Mouse (Mus musculus) hindbrain, embryonic 14.5 days (tissue): Measurements from ENCODE around the gene Taf1a. TPM values are rescaled to one million over a fixed set of nuclear protein-coding genes. Genes with fewer than 3 reads are reported as not detected.
"Not testable (repeated sequence)": the region's sequence is repeated elsewhere in the genome, so short reads cannot be mapped to it uniquely, and the experiment has no call there.

ENCODE experiments used
- ATAC-seq: fragments of 200-750 bp; cut with Nextera tagmentation; 2 replicates; pipeline ENCODE4 v1.8.0; 2017; ENCODE audit warnings: moderate number of reproducible peaks, mild to moderate bottlenecking, moderate TSS enrichment, moderate library complexity; ENCODE audit not compliant: low FRiP score
- DNase-seq: peaks from one replicate; pipeline ENCODE4 v3.0.0-alpha.2; 2015; ENCODE audit warnings: low spot score
- H3K27ac ChIP-seq: fragments of 300-500 bp; sonication (generic); 2 replicates; pipeline ENCODE4 v1.5.1; 2014; ENCODE audit warnings: mild to moderate bottlenecking, moderate library complexity
- H3K27me3 ChIP-seq: fragments of 300-500 bp; sonication (generic); 2 replicates; pipeline ENCODE4 v1.6.1; 2014; ENCODE audit warnings: mild to moderate bottlenecking, low read length, mixed read lengths; ENCODE audit not compliant: control insufficient read depth, insufficient read depth
- H3K36me3 ChIP-seq: fragments of 300-500 bp; sonication (generic); replicated peaks from 2 replicates; pipeline ENCODE4 v1.6.1; 2014; ENCODE audit not compliant: control insufficient read depth, insufficient read depth
- H3K4me1 ChIP-seq: fragments of 300-500 bp; sonication (generic); replicated peaks from 2 replicates; pipeline ENCODE4 v1.6.1; 2014; ENCODE audit warnings: antibody characterized with exemption, low read length, mixed read lengths; ENCODE audit not compliant: control insufficient read depth, insufficient read depth
- H3K4me2 ChIP-seq: fragments of 300-500 bp; sonication (generic); replicated peaks from 2 replicates; pipeline ENCODE4 v1.6.1; 2014; ENCODE audit warnings: mild to moderate bottlenecking, moderate library complexity
- H3K4me3 ChIP-seq: fragments of 300-500 bp; sonication (generic); replicated peaks from 2 replicates; pipeline ENCODE4 v1.5.1; 2014; ENCODE audit warnings: mild to moderate bottlenecking, low read length
- H3K9ac ChIP-seq: fragments of 300-500 bp; sonication (generic); 2 replicates; pipeline ENCODE4 v1.6.1; 2014
- H3K9me3 ChIP-seq: fragments of 300-500 bp; sonication (generic); 2 replicates; pipeline ENCODE4 v1.6.1; 2016; ENCODE audit warnings: low read length; ENCODE audit not compliant: control insufficient read depth
- WGBS: fragments of 180-500 bp; shearing (Covaris S2); extraction: QIAGEN DNeasy Blood & Tissue Kit; methylation state at CpG from one replicate; pipeline ENCODE4 v1.1.7; 2014; 5-methylcytosine and 5-hydroxymethylcytosine counted together
- polyA plus RNA-seq: library from polyadenylated mRNA; unstranded; fragments of >200 nt; fragmentation: Nextera tagmentation; extraction: Ambion mirVana; gene quantifications from 2 replicates; pipeline ENCODE4 v1.2.1, GENCODE M21; 2014

Gene Taf1a
- polyA plus RNA-seq, 1 experiment from 2014 or later: 13.3 TPM

DNA sequence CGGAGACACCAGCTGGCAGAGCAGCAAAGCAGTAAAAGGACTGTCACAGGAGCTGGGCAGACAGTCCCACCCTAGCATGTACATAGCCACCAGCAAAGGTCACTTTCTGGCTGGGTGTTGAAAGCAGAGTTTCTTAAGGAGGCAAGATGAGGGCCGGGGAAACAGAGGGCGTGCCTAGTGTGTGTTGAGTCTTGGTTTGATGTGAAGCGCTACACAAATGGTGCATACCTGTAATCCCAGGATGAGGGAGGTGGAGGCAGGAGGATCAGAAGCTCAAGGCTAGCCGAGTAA is 25.3 kb upstream of the Taf1a start:
- Histone ChIP-seq H3K36me3 (peaks cover 57% of the 10 kb centered on the region), H3K9ac (no peak overlapping the region), H3K4me1 (peaks cover 11% of the 10 kb centered on the region), H3K27me3 (no peaks in the 10 kb centered on the region), H3K9me3 (no peaks in the 10 kb centered on the region), H3K4me3 (no peak overlapping the region), H3K27ac (no peak overlapping the region), H3K4me2 (no peak overlapping the region)
- WGBS: 92% methylated on average over 5 of the region's 5 CpGs
- ATAC-seq: no peak
- no peak for DNase-seq

DNA sequence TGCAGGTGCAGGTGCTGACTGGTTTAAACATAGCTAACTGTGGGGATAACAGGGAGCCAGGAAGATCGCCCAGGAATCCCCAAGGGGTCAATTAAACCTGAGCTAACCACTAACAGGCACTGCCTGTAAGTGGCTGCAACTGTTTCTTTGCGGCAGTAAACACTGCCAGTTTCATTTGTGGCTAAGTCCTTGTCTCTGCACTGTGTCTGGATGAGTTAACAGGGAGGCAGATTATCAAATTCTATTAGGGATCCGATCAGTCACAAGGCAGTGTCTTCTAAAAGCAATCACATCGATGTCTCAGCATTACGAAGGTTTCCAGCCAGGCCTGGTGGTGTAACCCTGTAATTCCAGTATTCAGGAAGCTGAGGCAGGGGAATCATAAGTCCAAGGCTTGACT is 22.4 kb upstream of the Taf1a start:
- Histone ChIP-seq H3K27me3 (no peaks in the 10 kb centered on the region), H3K4me3 (no peak overlapping the region), H3K36me3 (peaks cover 36% of the 10 kb centered on the region), H3K9ac (no peak overlapping the region), H3K4me1 (peaks cover 13% of the 10 kb centered on the region), H3K27ac (no peak overlapping the region), H3K4me2 (no peak overlapping the region), H3K9me3 (no peaks in the 10 kb centered on the region)
- DNase-seq: no peak
- WGBS: 83% methylated on average over 5 of the region's 5 CpGs
- ATAC-seq: no peak

DNA sequence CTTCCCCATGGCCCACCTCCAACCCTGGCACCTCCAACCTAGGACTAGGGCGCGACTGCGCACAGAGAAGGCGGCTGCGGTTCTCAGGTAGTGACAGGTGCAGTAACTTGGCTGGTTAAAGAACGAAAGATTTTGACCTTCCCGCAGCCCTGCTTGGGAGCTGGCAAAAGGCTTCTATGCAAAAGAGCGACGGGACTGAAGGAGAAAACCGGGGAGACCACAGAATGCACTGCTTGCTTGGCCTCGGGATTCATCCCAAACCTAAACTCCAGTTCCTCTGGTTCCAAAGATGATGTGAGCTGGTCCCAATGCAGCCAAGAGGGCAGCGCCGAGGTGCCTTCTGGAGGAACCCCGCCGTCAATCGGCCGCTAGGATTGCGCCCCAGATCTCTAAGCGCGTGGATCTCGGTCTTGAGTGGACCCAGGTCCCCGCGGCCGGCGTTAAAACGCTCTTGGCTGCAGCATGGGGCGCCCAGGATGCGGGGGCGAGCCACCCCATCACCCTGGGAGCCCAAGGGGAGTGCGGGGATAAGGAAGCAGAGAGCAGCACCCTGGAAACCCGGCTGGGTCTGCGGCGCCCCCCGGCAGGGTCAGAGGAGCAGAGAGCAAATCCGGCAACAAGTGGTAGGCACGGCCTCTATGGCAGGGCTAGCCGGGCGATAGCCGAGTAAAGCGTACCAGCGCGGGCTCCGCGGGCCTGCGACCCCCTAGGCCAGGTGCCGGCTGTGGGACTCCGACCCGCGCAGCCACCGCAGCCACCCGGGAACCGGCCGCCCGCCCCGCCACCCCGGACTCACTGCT is 20.0 kb upstream of the Taf1a start:
- Histone ChIP-seq H3K27me3 (no peaks in the 10 kb centered on the region), H3K4me3 (peak overlapping the region; percentile 70), H3K9me3 (no peaks in the 10 kb centered on the region), H3K9ac (peak overlapping the region; percentile 69), H3K4me1 (peaks cover 13% of the 10 kb centered on the region), H3K4me2 (peak overlapping the region; percentile 76), H3K36me3 (peaks cover 17% of the 10 kb centered on the region), H3K27ac (peak overlapping the region; percentile 73)
- WGBS: 2% methylated on average over 53 of the region's 56 CpGs
- no peak for DNase-seq
- peak; percentile 77 for ATAC-seq

DNA sequence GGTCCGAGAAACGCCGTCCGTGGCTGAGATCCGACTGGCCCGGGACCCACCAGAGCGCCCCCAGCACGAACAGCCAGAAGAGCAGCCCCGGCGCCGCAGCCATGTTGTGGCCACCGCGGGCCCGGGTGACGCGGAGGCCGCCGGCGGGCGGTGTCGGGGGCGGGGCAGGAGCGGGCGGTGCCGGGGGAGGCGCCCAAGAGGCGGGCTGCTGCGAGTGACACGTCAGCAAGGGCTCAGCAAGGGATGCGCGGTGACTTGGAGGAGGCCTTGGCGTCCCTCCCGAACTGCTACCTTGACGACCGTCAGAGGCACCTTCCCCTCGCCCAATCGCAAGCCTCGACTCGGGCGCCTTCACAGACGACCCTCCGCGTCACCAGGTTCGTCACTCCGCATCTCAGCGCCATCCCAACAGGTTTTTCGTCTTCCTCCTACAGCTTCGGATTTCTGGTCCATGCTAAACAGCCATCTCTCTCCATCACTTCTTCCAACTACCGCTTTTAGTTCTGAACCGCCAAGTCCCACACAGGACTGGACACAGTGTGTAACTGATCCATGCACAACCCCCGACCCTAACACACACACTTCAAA is 19.3 kb upstream of the Taf1a start, which contains the start of gene Mia3:
TSS of gene Mia3 (minus strand) at position 127 of the 588 bp plus-strand sequence.
- ATAC-seq: peak; percentile 98
- peak within 1 kb of the TSS; percentile 76 for H3K4me2 ChIP-seq
- H3K9ac ChIP-seq: peak within 1 kb of the TSS; percentile 69
- H3K36me3 ChIP-seq: peaks cover 9% of the 10 kb centered on the region; the same call in 1 of the 2 replicates
- under 1% methylated on average over 51 of the region's 51 CpGs for WGBS
- peak within 1 kb of the TSS; percentile 70 for H3K4me3 ChIP-seq
- H3K4me1 ChIP-seq: peaks cover 13% of the 10 kb centered on the region
- no peaks in the 10 kb centered on the region for H3K9me3 ChIP-seq
- peak; percentile 93 for DNase-seq
- no peaks in the 10 kb centered on the region for H3K27me3 ChIP-seq
- H3K27ac ChIP-seq: peak within 1 kb of the TSS; percentile 73

DNA sequence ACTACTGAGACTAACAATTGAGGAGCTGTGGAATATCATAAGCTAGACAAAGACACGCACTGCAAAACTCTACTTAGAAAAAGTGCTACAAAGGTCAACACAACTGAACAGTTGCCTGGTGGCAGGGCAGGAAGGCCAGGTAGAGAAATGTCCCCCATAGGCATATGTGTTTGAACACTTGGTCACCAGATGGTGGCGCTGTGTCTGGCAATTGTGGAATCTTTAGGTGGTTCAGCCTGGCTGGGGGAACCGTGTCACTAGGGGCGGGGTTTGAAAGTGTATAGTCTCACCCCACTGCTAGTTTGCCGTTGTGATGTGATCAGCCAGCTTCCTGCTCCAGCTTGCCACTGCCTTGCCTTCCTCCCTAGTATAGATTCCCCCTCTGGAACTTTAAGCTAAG is 14.1 kb upstream of the Taf1a start:
- no peak overlapping the region for H3K4me2 ChIP-seq
- no peak overlapping the region for H3K27ac ChIP-seq
- WGBS: 82% methylated on average over 5 of the region's 5 CpGs
- ATAC-seq (no peak), DNase-seq (no peak)
- no peaks in the 10 kb centered on the region for H3K36me3 ChIP-seq
- H3K4me1 ChIP-seq: no peaks in the 10 kb centered on the region; the same call in 1 of the 2 replicates
- H3K9me3 ChIP-seq: no peaks in the 10 kb centered on the region; the same call in 1 of the 2 replicates
- H3K4me3 ChIP-seq: no peak overlapping the region
- H3K9ac ChIP-seq: no peak overlapping the region
- no peaks in the 10 kb centered on the region for H3K27me3 ChIP-seq

DNA sequence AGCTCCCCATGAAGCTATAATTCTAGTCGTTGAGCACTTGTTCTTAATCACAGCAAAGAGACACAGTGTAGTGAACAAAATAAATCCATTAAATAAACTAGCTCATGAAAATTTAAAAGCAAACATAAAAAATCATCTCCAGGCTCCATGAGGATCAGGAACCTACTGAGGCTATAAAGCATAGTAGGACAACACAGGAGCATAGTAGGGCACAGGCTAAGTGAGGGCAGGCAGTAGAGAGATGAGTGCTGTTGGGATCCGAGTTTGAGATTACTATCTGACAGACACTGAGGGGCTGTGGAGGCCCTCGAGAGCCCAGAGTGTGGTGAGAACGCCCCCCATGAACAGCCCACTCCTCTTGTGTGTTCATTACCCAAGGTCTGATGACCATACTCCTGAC is 11.7 kb upstream of the Taf1a start:
- Histone ChIP-seq H3K36me3 (no peaks in the 10 kb centered on the region), H3K27ac (no peak overlapping the region), H3K9ac (no peak overlapping the region), H3K9me3 (no peaks in the 10 kb centered on the region; the same call in 1 of the 2 replicates), H3K4me1 (no peaks in the 10 kb centered on the region), H3K27me3 (0 out of 2 replicates have a peak, but pooled peaks cover under 1% of the 10 kb centered on the region), H3K4me3 (no peak overlapping the region), H3K4me2 (no peak overlapping the region)
- DNase-seq (no peak), ATAC-seq (no peak)
- WGBS: 81% methylated on average over 4 of the region's 4 CpGs

DNA sequence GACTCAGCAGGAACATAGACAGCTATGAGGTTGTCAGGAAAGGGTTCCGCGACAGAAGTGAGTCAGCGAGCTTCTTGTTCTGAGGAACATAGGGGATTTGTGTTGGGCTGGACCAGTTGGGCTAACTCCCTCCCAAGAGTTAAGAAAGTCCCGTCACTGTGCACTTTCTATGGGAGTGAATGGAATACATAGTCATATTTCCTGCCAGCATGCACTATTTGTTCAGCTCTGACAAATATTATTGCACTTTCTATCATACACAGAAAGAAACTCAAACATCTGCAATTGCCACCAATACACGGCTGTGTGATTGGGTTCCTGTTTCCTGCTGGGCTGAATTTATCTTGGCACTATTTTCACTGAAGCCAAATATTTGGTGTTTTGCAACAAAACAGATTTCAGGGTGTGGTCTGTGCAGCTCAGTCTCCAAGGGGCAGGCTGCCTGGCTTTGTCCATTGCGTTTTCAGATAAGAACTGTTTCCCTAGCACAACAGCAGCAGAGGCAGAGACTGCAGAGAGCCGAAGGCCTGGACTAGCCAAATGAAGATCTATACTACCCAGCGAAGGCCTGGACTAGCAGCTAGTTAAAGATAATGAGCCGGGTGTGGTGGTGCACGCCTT is 10.3 kb upstream of the Taf1a start:
- Histone ChIP-seq H3K4me2 (no peak overlapping the region), H3K27me3 (peaks cover 5% of the 10 kb centered on the region; the same call in 1 of the 2 replicates), H3K9me3 (no peaks in the 10 kb centered on the region; the same call in 1 of the 2 replicates), H3K4me3 (no peak overlapping the region), H3K27ac (no peak overlapping the region), H3K36me3 (no peaks in the 10 kb centered on the region), H3K4me1 (no peaks in the 10 kb centered on the region), H3K9ac (no peak overlapping the region)
- 92% methylated on average over 10 of the region's 10 CpGs for WGBS
- ATAC-seq (no peak), DNase-seq (no peak)

DNA sequence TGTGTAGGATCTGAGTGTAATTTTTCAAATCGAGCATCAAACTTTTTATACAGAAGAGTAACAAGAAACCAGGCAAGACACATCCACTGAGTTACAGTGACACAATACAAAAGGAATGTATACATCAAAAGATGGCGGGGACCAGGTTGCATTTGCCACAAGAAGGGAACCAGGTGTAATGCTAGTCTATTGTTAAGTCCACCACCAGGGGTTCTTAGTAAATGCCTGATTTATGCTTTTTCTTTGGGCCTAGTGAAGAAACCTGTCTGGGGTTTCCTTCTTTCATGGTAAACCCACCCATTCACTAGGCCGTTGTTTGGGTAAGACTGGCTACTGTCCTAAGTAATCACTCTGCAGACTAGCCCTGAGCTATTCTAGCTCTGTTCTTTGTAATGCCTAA is 9.4 kb upstream of the Taf1a start:
- not testable (repeated sequence) for DNase-seq, H3K4me3 ChIP-seq, H3K4me1 ChIP-seq, H3K9ac ChIP-seq, ATAC-seq, H3K36me3 ChIP-seq, H3K4me2 ChIP-seq, H3K9me3 ChIP-seq, H3K27ac ChIP-seq, H3K27me3 ChIP-seq
- WGBS: 83% methylated on average over 3 of the region's 3 CpGs

DNA sequence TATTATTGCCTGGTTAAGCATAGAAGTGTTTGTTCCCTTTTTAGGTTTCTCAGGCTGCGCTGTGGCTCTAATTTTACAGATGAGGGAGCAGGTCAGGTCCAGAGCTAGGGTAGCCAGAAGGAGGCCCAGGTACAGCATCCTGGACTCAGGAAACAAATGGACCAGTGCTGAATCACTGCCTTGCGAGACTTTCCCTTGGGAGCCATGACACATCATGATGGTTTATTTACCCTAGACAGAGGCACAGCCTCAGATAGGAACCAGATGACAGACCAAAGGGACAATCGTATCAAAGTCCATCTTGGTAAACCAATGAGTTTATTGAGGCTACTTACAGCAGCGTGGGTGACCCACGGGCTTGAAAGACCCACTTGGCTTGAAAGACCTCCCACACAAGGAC is 7.0 kb upstream of the Taf1a start:
- H3K9ac ChIP-seq: no peak overlapping the region
- H3K4me3 ChIP-seq: no peak overlapping the region
- H3K4me1 ChIP-seq: no peaks in the 10 kb centered on the region
- WGBS: 84% methylated on average over 5 of the region's 5 CpGs
- no peaks in the 10 kb centered on the region for H3K36me3 ChIP-seq
- no peak overlapping the region for H3K27ac ChIP-seq
- H3K4me2 ChIP-seq: no peak overlapping the region
- DNase-seq (no peak), ATAC-seq (no peak)
- no peaks in the 10 kb centered on the region for H3K9me3 ChIP-seq
- peaks cover 25% of the 10 kb centered on the region for H3K27me3 ChIP-seq
